Mouse (Mus musculus) adrenal gland, adult 2 months (tissue): ENCODE measurements around the gene Mlana. TPM values are rescaled to one million over a fixed set of nuclear protein-coding genes. Genes with fewer than 3 reads are reported as not detected.

Experiments
- DNase-seq: peaks from one replicate; pipeline ENCODE4 v3.0.0; 2021
- polyA plus RNA-seq: library from polyadenylated mRNA; depleted of rRNA; stranded (reverse); fragments of >200 nt; gene quantifications from 2 replicates; pipeline ENCODE4 v1.2.3, GENCODE M21; 2012; rRNA removed
- total RNA-seq, 2 experiments: library from RNA; stranded (reverse); gene quantifications; 2 replicates each; pipeline ENCODE4 v1.2.3; 2021

The Mlana gene
- total and polyA plus RNA-seq, 3 experiments = not detected

DNA sequence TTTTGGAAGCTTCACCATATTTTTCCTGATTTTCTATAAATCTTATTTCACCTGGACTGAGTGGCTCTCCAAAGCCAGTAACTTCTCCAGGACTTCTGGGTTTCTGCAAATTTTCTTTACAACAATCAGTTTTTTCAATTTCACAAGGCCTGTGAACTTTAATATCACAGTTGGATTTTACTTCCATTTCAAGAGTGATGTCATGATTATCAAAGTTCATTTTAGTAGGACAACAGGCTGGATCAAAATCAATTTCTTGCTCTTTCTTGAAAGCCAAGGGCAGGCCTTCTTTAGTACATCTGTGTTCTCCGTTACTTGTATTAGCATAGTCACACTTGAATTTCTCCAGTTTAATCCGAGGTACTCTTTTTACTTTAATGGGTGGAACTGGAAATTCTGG, 56.3 kb downstream of the Mlana start:
- DNase-seq = no peak

Other genes starting within 250 kb of the Mlana start
- 10 to 100 TPM; 25.9 to 40.3 TPM for gene Ric1, start 175.5 kb upstream of the Mlana start, total RNA-seq
- gene Ric1, start 175.5 kb upstream of the Mlana start, polyA plus RNA-seq = 7.5 and 7.9 TPM in 2 replicates
- 10 to 100 TPM; 54.3 to 61.7 TPM for gene Ermp1, start 49.4 kb upstream of the Mlana start, total RNA-seq
- 18.5 and 25.2 TPM in 2 replicates for gene Ermp1, start 49.4 kb upstream of the Mlana start, polyA plus RNA-seq
- gene 9930021J03Rik, start 108.2 kb downstream of the Mlana start, total RNA-seq = 10 to 100 TPM; 13.5 to 20.1 TPM
- 1.2 and 1.3 TPM in 2 replicates for gene 9930021J03Rik, start 108.2 kb downstream of the Mlana start, polyA plus RNA-seq
- 10 to 100 TPM; 13.6 to 16.6 TPM for gene Ranbp6, start 115.2 kb downstream of the Mlana start, total RNA-seq
- gene Ranbp6, start 115.2 kb downstream of the Mlana start, polyA plus RNA-seq = 0.32 and 0.76 TPM in 2 replicates
- gene Il33, start 227.3 kb downstream of the Mlana start, total RNA-seq = 10 to 100 TPM; 20.2 to 24.0 TPM
- 1.7 and 2.2 TPM in 2 replicates for gene Il33, start 227.3 kb downstream of the Mlana start, polyA plus RNA-seq